Mouse (Mus musculus): ENCODE results near the gene Psme3.

Psme3 gene

GRCm38 (mm10) chr11:101315665-101316500 is at the start of gene Psme3:
Gene Psme3 (plus strand): TSS chr11:101316213.
- DNase-seq: peak; percentile 93 to 94

GRCm38 (mm10) chr11:101269577-101270116 is 46.4 kb upstream of the Psme3 start:
- DNase-seq: peak in 1 of 2 experiments; percentile 36

GRCm38 (mm10) chr11:101272446-101272845 is 43.6 kb upstream of the Psme3 start:
- DNase-seq: no peak

- no peak for DNase-seq
Observed at GRCm38 (mm10) chr11:101275309-101275708, 40.7 kb upstream of the Psme3 start.

GRCm38 (mm10) chr11:101276319-101277070 is 39.5 kb upstream of the Psme3 start:
- peak; percentile 22 to 56 for DNase-seq

GRCm38 (mm10) chr11:101277381-101278222 is 38.4 kb upstream of the Psme3 start:
- peak; percentile 39 to 69 for DNase-seq

GRCm38 (mm10) chr11:101278223-101279192 is 37.5 kb upstream of the Psme3 start, which contains the start of the genes Cntd1 and Coa3:
Gene Cntd1 (plus strand): TSS chr11:101279012.
Gene Coa3 (minus strand): TSS chr11:101279114.
- peak; percentile 87 to 88 for DNase-seq

GRCm38 (mm10) chr11:101279193-101279569 is 36.8 kb upstream of the Psme3 start:
- DNase-seq: no peak

- no peak for DNase-seq
Observed at GRCm38 (mm10) chr11:101280837-101281236, 35.2 kb upstream of the Psme3 start.

GRCm38 (mm10) chr11:101282896-101283295 is 33.1 kb upstream of the Psme3 start:
- no peak for DNase-seq

GRCm38 (mm10) chr11:101283805-101284204 is 32.2 kb upstream of the Psme3 start:
- no peak for DNase-seq

- DNase-seq: peak; percentile 49 to 64
Observed at GRCm38 (mm10) chr11:101287306-101287705, 28.7 kb upstream of the Psme3 start.

- no peak for DNase-seq
Observed at GRCm38 (mm10) chr11:101291231-101291630, 24.8 kb upstream of the Psme3 start.

- DNase-seq: no peak
Observed at GRCm38 (mm10) chr11:101295191-101295590, 20.8 kb upstream of the Psme3 start.

- DNase-seq: no peak
Observed at GRCm38 (mm10) chr11:101300881-101301280, 15.1 kb upstream of the Psme3 start.

GRCm38 (mm10) chr11:101301299-101302003 is 14.6 kb upstream of the Psme3 start:
- no peak for DNase-seq

- peak; percentile 95 to 98 for DNase-seq
Observed at GRCm38 (mm10) chr11:101302004-101302798, 13.8 kb upstream of the Psme3 start, which contains the start of gene Becn1. Gene Becn1 (minus strand): TSS chr11:101302286.

GRCm38 (mm10) chr11:101307744-101308143 is 8.3 kb upstream of the Psme3 start:
- DNase-seq: no peak

GRCm38 (mm10) chr11:101311083-101311482 is 4.9 kb upstream of the Psme3 start:
- no peak for DNase-seq

- no peak for DNase-seq
Observed at GRCm38 (mm10) chr11:101312150-101312549, 3.9 kb upstream of the Psme3 start.
